Mouse (Mus musculus): ENCODE results near the gene Cldn4.
"Not testable (repeated sequence)": the region's sequence is repeated elsewhere in the genome, so short reads cannot be mapped to it uniquely, and the experiment has no call there.

Cldn4 gene

GRCm38 (mm10) chr5:134964655-134965054, 17.9 kb upstream of the Cldn4 start:
- not testable (repeated sequence) for DNase-seq (ENCODE audit: low spot score in 2 of 2)

- DNase-seq (ENCODE audit: low spot score in 2 of 2), result no peak
These were observed 16.8 kb upstream of the Cldn4 start for GRCm38 (mm10) chr5:134963546-134963945.

GRCm38 (mm10) chr5:134961519-134961918, 14.8 kb upstream of the Cldn4 start:
- no peak for DNase-seq (ENCODE audit: low spot score in 2 of 2)

GRCm38 (mm10) chr5:134960430-134960829, 13.7 kb upstream of the Cldn4 start:
- DNase-seq (ENCODE audit: low spot score in 2 of 2), result no peak

GRCm38 (mm10) chr5:134959114-134959513, 12.4 kb upstream of the Cldn4 start:
- DNase-seq (ENCODE audit: low spot score in 2 of 2), result no peak

- DNase-seq (ENCODE audit: low spot score in 2 of 2), result no peak
These were observed 8.8 kb upstream of the Cldn4 start for GRCm38 (mm10) chr5:134955491-134955890.

GRCm38 (mm10) chr5:134951053-134951884, 4.5 kb upstream of the Cldn4 start:
- DNase-seq (ENCODE audit: low spot score in 2 of 2), result peak in 1 of 2 experiments; percentile 49

- no peak for DNase-seq (ENCODE audit: low spot score in 2 of 2)
These were observed 1.3 kb upstream of the Cldn4 start for GRCm38 (mm10) chr5:134948085-134948439.

GRCm38 (mm10) chr5:134947420-134948084, 818 bp upstream of the Cldn4 start:
- no peak for DNase-seq (ENCODE audit: low spot score in 2 of 2)

- peak in 1 of 2 experiments; percentile 57 for DNase-seq (ENCODE audit: low spot score in 2 of 2)
These were observed 474 bp downstream of the Cldn4 start for GRCm38 (mm10) chr5:134946063-134946856.

GRCm38 (mm10) chr5:134945266-134945959, 1.3 kb downstream of the Cldn4 start:
- no peak for DNase-seq (ENCODE audit: low spot score in 2 of 2)

- no peak for DNase-seq (ENCODE audit: low spot score in 2 of 2)
These were observed 2.6 kb downstream of the Cldn4 start for GRCm38 (mm10) chr5:134944179-134944578.

- no peak for DNase-seq (ENCODE audit: low spot score in 2 of 2)
These were observed 4.0 kb downstream of the Cldn4 start for GRCm38 (mm10) chr5:134942740-134943139.

- DNase-seq (ENCODE audit: low spot score in 2 of 2), result peak; percentile 40 to 79
These were observed 5.1 kb downstream of the Cldn4 start for GRCm38 (mm10) chr5:134941472-134942209.

GRCm38 (mm10) chr5:134939554-134939953, 7.2 kb downstream of the Cldn4 start:
- DNase-seq (ENCODE audit: low spot score in 2 of 2), result not testable (repeated sequence)

GRCm38 (mm10) chr5:134939069-134939468, 7.7 kb downstream of the Cldn4 start:
- DNase-seq (ENCODE audit: low spot score in 2 of 2), result no peak

- peak in 1 of 2 experiments; percentile 68 for DNase-seq (ENCODE audit: low spot score in 2 of 2)
These were observed 10.0 kb downstream of the Cldn4 start for GRCm38 (mm10) chr5:134936626-134937185.

GRCm38 (mm10) chr5:134936051-134936450, 10.7 kb downstream of the Cldn4 start:
- no peak for DNase-seq (ENCODE audit: low spot score in 2 of 2)

GRCm38 (mm10) chr5:134934666-134935065, 12.1 kb downstream of the Cldn4 start:
- DNase-seq (ENCODE audit: low spot score in 2 of 2), result no peak

- DNase-seq (ENCODE audit: low spot score in 2 of 2), result not testable (repeated sequence)
These were observed 13.0 kb downstream of the Cldn4 start for GRCm38 (mm10) chr5:134933686-134934085.

- no peak for DNase-seq (ENCODE audit: low spot score in 2 of 2)
These were observed 13.5 kb downstream of the Cldn4 start for GRCm38 (mm10) chr5:134933281-134933680.
